Mouse (Mus musculus) CH12.LX (cell line): ENCODE results near the gene Actr1a.

Experiments used
- CTCF ChIP-seq, 2 experiments: IDR thresholded peaks in 1 of 2; conservative IDR thresholded peaks in 1 of 2; 2 replicates each; pipeline ENCODE4 v1.5.1; 2011 to 2012; ENCODE audit warnings: low read depth in 2 of 2, low read length in 2 of 2, improper control_type of control experiment in 1 of 2, inconsistent platforms in 1 of 2, mild to moderate bottlenecking in 1 of 2, moderate library complexity in 1 of 2
- EP300 ChIP-seq: IDR thresholded peaks from 2 replicates; pipeline ENCODE4 v1.6.1; 2011; ENCODE audit warnings: low read length, improper control_type of control experiment
- HCFC1 ChIP-seq: IDR thresholded peaks from 2 replicates; pipeline ENCODE4 v1.6.1; 2012; ENCODE audit warnings: low read depth, mild to moderate bottlenecking, inconsistent platforms, low read length, improper control_type of control experiment
- MAX ChIP-seq: IDR thresholded peaks from 2 replicates; pipeline ENCODE4 v1.6.1; 2011; ENCODE audit warnings: low read length, improper control_type of control experiment
- MXI1 ChIP-seq: IDR thresholded peaks from 2 replicates; pipeline ENCODE4 v1.6.1; 2011; ENCODE audit warnings: mild to moderate bottlenecking, low read depth, low read length, improper control_type of control experiment
- NRF1 ChIP-seq: IDR thresholded peaks from 2 replicates; pipeline ENCODE4 v1.6.1; 2014; ENCODE audit warnings: low read depth, mild to moderate bottlenecking, inconsistent platforms, low read length, improper control_type of control experiment, moderate library complexity
- PAX5 ChIP-seq: IDR thresholded peaks from 2 replicates; pipeline ENCODE4 v1.6.1; 2012; ENCODE audit warnings: low read length, inconsistent platforms, mixed read lengths
- POLR2A ChIP-seq: IDR thresholded peaks from 2 replicates; pipeline ENCODE4 v1.6.1; 2011; ENCODE audit warnings: low read depth, mild to moderate bottlenecking, improper control_type of control experiment, low read length
- POLR2AphosphoS2 ChIP-seq: IDR thresholded peaks from 2 replicates; pipeline ENCODE4 v1.6.1; 2011; ENCODE audit warnings: low read depth, low read length, improper control_type of control experiment
- USF2 ChIP-seq: conservative IDR thresholded peaks from 2 replicates; pipeline ENCODE4 v1.6.1; 2011; ENCODE audit warnings: low read depth, low read length, improper control_type of control experiment

DNA sequence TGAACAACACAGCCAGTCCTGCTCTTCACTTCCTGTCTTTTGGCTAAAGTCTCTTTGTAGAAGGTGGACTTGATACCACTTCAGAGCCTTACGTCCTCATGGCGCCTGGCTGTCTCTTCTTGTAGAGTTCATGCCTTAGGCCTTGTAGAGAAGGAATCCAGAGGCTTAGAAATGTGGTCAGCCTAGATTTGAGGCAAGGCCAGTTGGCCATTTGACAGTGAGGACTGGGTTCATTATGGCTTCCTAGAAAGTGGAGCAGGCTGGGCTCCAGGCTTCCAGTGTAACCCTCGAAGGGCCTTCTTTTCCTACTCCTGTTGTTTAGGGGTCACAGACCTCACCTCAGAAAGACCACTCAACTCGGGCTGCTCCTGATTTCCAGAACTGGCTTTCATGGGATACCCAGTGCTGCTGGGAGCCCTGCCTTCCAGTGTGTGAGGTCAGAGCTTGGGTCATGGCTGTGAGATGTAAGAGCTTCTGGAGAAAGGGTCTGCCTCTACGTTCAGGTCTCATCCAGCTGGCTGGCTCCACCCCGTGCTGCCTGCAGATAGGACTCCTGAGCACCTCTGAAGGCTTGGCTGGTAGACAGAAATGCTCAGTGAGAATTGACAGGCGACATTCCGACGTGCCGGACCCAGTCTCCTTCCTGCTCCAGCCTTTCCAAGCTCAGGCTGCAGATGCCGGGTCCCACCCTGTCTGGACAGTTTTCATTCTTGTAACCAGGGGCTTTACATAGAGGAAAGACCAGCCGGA, 16.7 kb upstream of the Actr1a start:
- TF ChIP-seq CTCF (conservative IDR thresholded peaks at IDR 0.05 in 1 of 2, IDR thresholded peaks at IDR 0.05 in 1 of 2; ENCODE audit: low read depth in 2 of 2, low read length in 2 of 2), result no peak
- TF ChIP-seq MXI1, result no peak
- TF ChIP-seq MAX, result no peak
- no peak for TF ChIP-seq NRF1
- no peak for TF ChIP-seq POLR2A
- TF ChIP-seq USF2, result no peak
- TF ChIP-seq PAX5, result no peak
- no peak for TF ChIP-seq EP300
- no peak for TF ChIP-seq POLR2AphosphoS2
- no peak for TF ChIP-seq HCFC1
